Mouse (Mus musculus): Measurements from ENCODE around the gene Rcl1. TPM values are rescaled to one million over a fixed set of nuclear protein-coding genes. Genes with fewer than 3 reads are reported as not detected.

The Rcl1 gene
- total and polyA plus RNA-seq, 2 experiments from 2014 or later = 2.3 to 9.6 TPM

GRCm38 (mm10) chr19:29066981-29067471 is 34.1 kb upstream of the Rcl1 start:
- ATAC-seq (ENCODE audit: insufficient read depth, low read depth) (peak; percentile 88), DNase-seq (ENCODE audit: low spot score) (peak; percentile 90)
- TF ChIP-seq EP300 (IDR thresholded peaks at IDR 0.05; ENCODE audit: low read depth) (no peak), CTCF (IDR thresholded peaks at IDR 0.05; ENCODE audit: low read depth) (no peak)
- no peaks in the 10 kb centered on the region for H3K27me3 ChIP-seq (ENCODE audit: control insufficient read depth, insufficient read depth, low read length)
- H3K4me1 ChIP-seq (ENCODE audit: control insufficient read depth, insufficient read depth) = peaks cover 10% of the 10 kb centered on the region; the same call in 1 of the 2 replicates
- 5% methylated on average over 11 of the region's 11 CpGs for WGBS
- H3K27ac ChIP-seq (ENCODE audit: low read depth) = peak overlapping the region; percentile 89
- H3K4me2 ChIP-seq (ENCODE audit: low read depth, low read length) = peak overlapping the region; percentile 58
- H3K9ac ChIP-seq (replicated peaks; ENCODE audit: low read depth, low read length) = peak overlapping the region; percentile 35
- no peaks in the 10 kb centered on the region for H3K36me3 ChIP-seq (replicated peaks; ENCODE audit: control insufficient read depth, insufficient read depth, low read length)
- peak overlapping the region; percentile 43 for H3K4me3 ChIP-seq (ENCODE audit: low read depth, low read length)
- H3K9me3 ChIP-seq (replicated peaks; ENCODE audit: control insufficient read depth, low read length) = no peaks in the 10 kb centered on the region

GRCm38 (mm10) chr19:29069195-29069594 is 32.0 kb upstream of the Rcl1 start:
- no peaks in the 10 kb centered on the region for H3K9me3 ChIP-seq (replicated peaks; ENCODE audit: control insufficient read depth, low read length)
- TF ChIP-seq CTCF (IDR thresholded peaks at IDR 0.05; ENCODE audit: low read depth) (no peak), EP300 (IDR thresholded peaks at IDR 0.05; ENCODE audit: low read depth) (no peak)
- no peak overlapping the region for H3K4me2 ChIP-seq (ENCODE audit: low read depth, low read length)
- no peaks in the 10 kb centered on the region for H3K36me3 ChIP-seq (replicated peaks; ENCODE audit: control insufficient read depth, insufficient read depth, low read length)
- H3K4me1 ChIP-seq (ENCODE audit: control insufficient read depth, insufficient read depth) = peaks cover 10% of the 10 kb centered on the region; the same call in 1 of the 2 replicates
- 45% methylated on average over 5 of the region's 5 CpGs for WGBS
- ATAC-seq (ENCODE audit: insufficient read depth, low read depth) (no peak), DNase-seq (ENCODE audit: low spot score) (no peak)
- H3K4me3 ChIP-seq (ENCODE audit: low read depth, low read length) = no peak overlapping the region
- H3K9ac ChIP-seq (replicated peaks; ENCODE audit: low read depth, low read length) = no peak overlapping the region
- H3K27ac ChIP-seq (ENCODE audit: low read depth) = no peak overlapping the region
- no peaks in the 10 kb centered on the region for H3K27me3 ChIP-seq (ENCODE audit: control insufficient read depth, insufficient read depth, low read length)

GRCm38 (mm10) chr19:29074802-29075201 is 26.4 kb upstream of the Rcl1 start:
- H3K27ac ChIP-seq (ENCODE audit: low read depth) = peak overlapping the region; percentile 77

GRCm38 (mm10) chr19:29088628-29089027 is 12.5 kb upstream of the Rcl1 start:
- ATAC-seq (ENCODE audit: insufficient read depth, low read depth) = no peak
- 38% methylated on average over 6 of the region's 6 CpGs for WGBS
- TF ChIP-seq CTCF (IDR thresholded peaks at IDR 0.05; ENCODE audit: low read depth) = no peak
- TF ChIP-seq EP300 (IDR thresholded peaks at IDR 0.05; ENCODE audit: low read depth) = no peak
- Histone ChIP-seq H3K4me3 (ENCODE audit: low read depth, low read length) (no peak overlapping the region), H3K36me3 (replicated peaks; ENCODE audit: control insufficient read depth, insufficient read depth, low read length) (no peaks in the 10 kb centered on the region), H3K4me2 (ENCODE audit: low read depth, low read length) (no peak overlapping the region), H3K9me3 (replicated peaks; ENCODE audit: control insufficient read depth, low read length) (no peaks in the 10 kb centered on the region), H3K27me3 (ENCODE audit: control insufficient read depth, insufficient read depth, low read length) (no peaks in the 10 kb centered on the region), H3K9ac (replicated peaks; ENCODE audit: low read depth, low read length) (no peak overlapping the region), H3K27ac (ENCODE audit: low read depth) (no peak overlapping the region), H3K4me1 (ENCODE audit: control insufficient read depth, insufficient read depth) (peaks cover 6% of the 10 kb centered on the region; the same call in 1 of the 2 replicates)
- DNase-seq (ENCODE audit: low spot score) = no peak

More at GRCm38 (mm10) chr19:29074802-29075201, 26.4 kb upstream of the Rcl1 start:
- peak; percentile 74 for DNase-seq (ENCODE audit: low spot score)
- 8% methylated on average over 6 of the region's 6 CpGs for WGBS
- Histone ChIP-seq H3K4me2 (ENCODE audit: low read depth, low read length) (no peak overlapping the region), H3K9me3 (replicated peaks; ENCODE audit: control insufficient read depth, low read length) (no peaks in the 10 kb centered on the region), H3K9ac (replicated peaks; ENCODE audit: low read depth, low read length) (0 out of 2 replicates have a peak overlapping the region, but pooled peaks have one; percentile 25), H3K27me3 (ENCODE audit: control insufficient read depth, insufficient read depth, low read length) (no peaks in the 10 kb centered on the region), H3K4me1 (ENCODE audit: control insufficient read depth, insufficient read depth) (no peaks in the 10 kb centered on the region), H3K4me3 (ENCODE audit: low read depth, low read length) (no peak overlapping the region), H3K36me3 (replicated peaks; ENCODE audit: control insufficient read depth, insufficient read depth, low read length) (no peaks in the 10 kb centered on the region)
- TF ChIP-seq CTCF (IDR thresholded peaks at IDR 0.05; ENCODE audit: low read depth) (no peak), EP300 (IDR thresholded peaks at IDR 0.05; ENCODE audit: low read depth) (0 out of 2 replicates have a peak, but pooled peaks have one; percentile 34)
- ATAC-seq (ENCODE audit: insufficient read depth, low read depth) = peak; percentile 86

- TF ChIP-seq EP300 (IDR thresholded peaks at IDR 0.05; ENCODE audit: low read depth) (no peak), CTCF (IDR thresholded peaks at IDR 0.05; ENCODE audit: low read depth) (no peak)
- H3K27ac ChIP-seq (ENCODE audit: low read depth) = no peak overlapping the region
- no peak for ATAC-seq (ENCODE audit: insufficient read depth, low read depth)
Observed at GRCm38 (mm10) chr19:29092194-29092593, 9.0 kb upstream of the Rcl1 start.

GRCm38 (mm10) chr19:29099106-29099505 is 2.1 kb upstream of the Rcl1 start:
- DNase-seq (ENCODE audit: low spot score) = no peak
- no peak for ATAC-seq (ENCODE audit: insufficient read depth, low read depth)
- Histone ChIP-seq H3K36me3 (replicated peaks; ENCODE audit: control insufficient read depth, insufficient read depth, low read length) (no peaks in the 10 kb centered on the region), H3K27ac (ENCODE audit: low read depth) (no peak overlapping the region), H3K4me2 (ENCODE audit: low read depth, low read length) (no peak overlapping the region), H3K9me3 (replicated peaks; ENCODE audit: control insufficient read depth, low read length) (no peaks in the 10 kb centered on the region), H3K4me3 (ENCODE audit: low read depth, low read length) (no peak overlapping the region), H3K27me3 (ENCODE audit: control insufficient read depth, insufficient read depth, low read length) (no peaks in the 10 kb centered on the region), H3K9ac (replicated peaks; ENCODE audit: low read depth, low read length) (no peak overlapping the region), H3K4me1 (ENCODE audit: control insufficient read depth, insufficient read depth) (peaks cover 11% of the 10 kb centered on the region; the same call in 1 of the 2 replicates)
- WGBS = 78% methylated on average over 5 of the region's 5 CpGs
- TF ChIP-seq EP300 (IDR thresholded peaks at IDR 0.05; ENCODE audit: low read depth) (no peak), CTCF (IDR thresholded peaks at IDR 0.05; ENCODE audit: low read depth) (no peak)

More at GRCm38 (mm10) chr19:29092194-29092593, 9.0 kb upstream of the Rcl1 start:
- no peak for DNase-seq (ENCODE audit: low spot score)
- Histone ChIP-seq H3K4me1 (ENCODE audit: control insufficient read depth, insufficient read depth) (peaks cover 6% of the 10 kb centered on the region; the same call in 1 of the 2 replicates), H3K27me3 (ENCODE audit: control insufficient read depth, insufficient read depth, low read length) (no peaks in the 10 kb centered on the region), H3K36me3 (replicated peaks; ENCODE audit: control insufficient read depth, insufficient read depth, low read length) (no peaks in the 10 kb centered on the region), H3K4me3 (ENCODE audit: low read depth, low read length) (no peak overlapping the region), H3K9ac (replicated peaks; ENCODE audit: low read depth, low read length) (no peak overlapping the region), H3K4me2 (ENCODE audit: low read depth, low read length) (no peak overlapping the region), H3K9me3 (replicated peaks; ENCODE audit: control insufficient read depth, low read length) (no peaks in the 10 kb centered on the region)
